Mouse (Mus musculus) adrenal gland, postnatal 10 days (tissue): ENCODE results near the gene Gm7075. TPM values are rescaled to one million over a fixed set of nuclear protein-coding genes. Genes with fewer than 3 reads are reported as not detected.
A peak's percentile ranks its signal among the peaks of the same experiment; 100 is the strongest.
"Not testable (repeated sequence)": the region's sequence is repeated elsewhere in the genome, so short reads cannot be mapped to it uniquely, and the experiment has no call there.

Experiments
- DNase-seq: peaks from one replicate; pipeline ENCODE4 v3.0.0; 2021; ENCODE audit warnings: mixed read lengths
- long read RNA-seq, 2 experiments: library from polyadenylated mRNA; stranded (forward); transcript quantifications; one replicate each; pipeline ENCODE4 v2.0.0; 2021
- total RNA-seq, 2 experiments: library from RNA; stranded (reverse); gene quantifications; 2 replicates each; pipeline ENCODE4 v1.2.3; 2021

Gene Gm7075
- not detected for total RNA-seq
- long read RNA-seq, experiment 1, transcript Gm7075-201 (1 exons, 425 nt): major isoform, 53 of 53 reads
- long read RNA-seq, experiment 1, partial matches to known transcripts: 0 of 53 reads
- long read RNA-seq, experiment 1, other reads (novel, unspliced or antisense): 0 of 53 reads
- long read RNA-seq, experiment 2, transcript Gm7075-201 (1 exons, 425 nt): major isoform, 6 of 6 reads
- long read RNA-seq, experiment 2, partial matches to known transcripts: 0 of 6 reads
- long read RNA-seq, experiment 2, other reads (novel, unspliced or antisense): 0 of 6 reads

- DNase-seq: peak; percentile 76
Observed at GRCm38 (mm10) chr10:63421739-63422735, at the start of gene Gm7075. Gm7075 (minus strand) TSS chr10:63421789.

- DNase-seq: peak; percentile 7
Observed at GRCm38 (mm10) chr10:63460935-63461334, 39.3 kb upstream of the Gm7075 start.

DNA sequence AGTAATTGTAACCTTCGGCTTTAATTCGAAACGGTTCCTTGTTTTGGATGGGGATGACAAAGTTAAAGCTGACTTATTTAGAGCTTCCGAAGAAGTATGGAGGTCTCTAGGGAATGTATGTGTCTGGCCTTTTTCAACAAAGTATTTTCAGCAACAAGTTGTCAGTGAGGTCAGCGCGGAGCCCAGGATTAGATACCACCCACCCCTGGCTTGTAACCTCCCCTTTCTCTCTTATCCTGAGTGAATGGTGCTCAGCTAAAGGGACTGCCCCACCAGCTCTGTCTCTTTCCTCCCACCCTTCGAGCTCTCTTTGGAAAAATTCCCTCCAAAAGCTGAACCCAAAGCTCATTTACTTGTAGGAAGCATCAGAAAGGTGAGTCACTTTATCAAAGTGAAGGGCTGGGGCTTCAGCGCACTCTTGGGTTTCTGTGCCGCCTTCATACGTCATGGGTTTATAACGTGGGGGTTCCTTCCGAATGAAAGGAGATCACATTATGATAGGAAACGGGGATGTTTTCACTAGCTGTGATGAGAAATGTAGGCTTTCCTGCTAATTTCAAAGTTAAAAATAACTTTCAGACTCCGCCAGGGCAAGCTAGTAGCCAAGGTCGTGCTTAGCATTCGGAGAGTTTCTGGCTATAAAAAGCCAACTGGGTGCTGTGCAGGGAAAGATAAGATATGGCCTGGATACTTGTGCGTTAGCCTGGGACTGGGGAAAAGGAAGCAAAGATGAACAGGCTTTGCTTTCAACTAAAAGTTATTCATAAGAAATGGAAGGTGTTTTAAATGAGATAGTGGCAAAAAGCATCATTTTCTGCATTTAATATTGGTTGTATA is 35.9 kb upstream of the Gm7075 start:
- DNase-seq: peak; percentile 28

DNA sequence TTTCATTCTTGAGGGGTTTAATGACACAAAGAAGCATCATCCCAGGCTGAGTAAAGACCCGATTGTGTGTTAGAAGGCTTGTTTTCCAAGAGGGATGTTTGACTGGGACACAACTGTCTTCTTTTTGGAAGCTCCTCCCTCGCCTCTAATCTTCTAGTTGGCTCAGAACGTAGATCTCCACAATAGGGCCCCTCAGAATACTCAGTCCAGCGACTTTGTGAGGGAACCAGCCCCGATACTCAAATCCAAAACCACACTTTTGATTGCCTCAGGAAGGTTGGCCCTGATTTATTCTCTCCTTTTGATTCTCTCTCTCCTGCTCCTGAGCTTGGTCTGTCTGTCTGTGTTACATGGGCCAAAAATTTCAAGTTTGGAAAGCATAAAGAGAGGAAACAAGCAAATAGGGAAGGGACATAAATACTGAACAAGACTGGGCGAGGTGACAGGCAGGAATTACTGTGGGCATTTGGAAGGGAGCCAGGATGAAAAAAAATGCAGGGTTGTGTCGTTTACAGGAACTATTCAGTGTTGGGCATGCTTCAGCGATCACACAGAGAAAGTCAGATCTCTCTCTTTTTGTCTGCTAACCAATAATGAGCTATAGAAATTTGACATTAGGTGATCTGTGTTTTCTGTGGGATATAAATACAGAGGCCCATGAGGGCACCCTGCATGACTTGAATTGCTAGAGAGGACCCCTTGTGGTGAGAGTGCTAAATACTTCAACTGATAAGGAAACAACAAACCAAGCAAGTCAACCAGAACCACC is 33.7 kb upstream of the Gm7075 start:
- peak; percentile 58 for DNase-seq

DNA sequence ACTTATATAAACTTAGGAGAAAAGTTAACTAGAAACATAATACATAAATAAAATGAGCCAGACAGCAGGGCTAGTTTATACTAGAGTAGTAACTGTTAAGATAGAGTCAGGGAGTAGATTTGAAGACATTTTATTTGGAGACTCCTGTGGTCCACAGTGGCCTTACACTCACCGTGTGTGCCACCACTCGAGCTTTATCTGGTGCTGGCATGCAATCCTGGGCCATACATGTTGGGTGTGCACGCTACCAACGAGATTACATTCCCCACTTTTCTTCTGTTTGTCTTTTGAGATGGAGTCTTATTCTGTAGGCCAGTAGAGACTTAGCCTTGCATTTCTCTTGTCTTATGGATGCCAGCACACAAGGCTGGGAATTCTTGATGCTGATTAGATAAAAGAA is 32.3 kb upstream of the Gm7075 start:
- no peak for DNase-seq

DNA sequence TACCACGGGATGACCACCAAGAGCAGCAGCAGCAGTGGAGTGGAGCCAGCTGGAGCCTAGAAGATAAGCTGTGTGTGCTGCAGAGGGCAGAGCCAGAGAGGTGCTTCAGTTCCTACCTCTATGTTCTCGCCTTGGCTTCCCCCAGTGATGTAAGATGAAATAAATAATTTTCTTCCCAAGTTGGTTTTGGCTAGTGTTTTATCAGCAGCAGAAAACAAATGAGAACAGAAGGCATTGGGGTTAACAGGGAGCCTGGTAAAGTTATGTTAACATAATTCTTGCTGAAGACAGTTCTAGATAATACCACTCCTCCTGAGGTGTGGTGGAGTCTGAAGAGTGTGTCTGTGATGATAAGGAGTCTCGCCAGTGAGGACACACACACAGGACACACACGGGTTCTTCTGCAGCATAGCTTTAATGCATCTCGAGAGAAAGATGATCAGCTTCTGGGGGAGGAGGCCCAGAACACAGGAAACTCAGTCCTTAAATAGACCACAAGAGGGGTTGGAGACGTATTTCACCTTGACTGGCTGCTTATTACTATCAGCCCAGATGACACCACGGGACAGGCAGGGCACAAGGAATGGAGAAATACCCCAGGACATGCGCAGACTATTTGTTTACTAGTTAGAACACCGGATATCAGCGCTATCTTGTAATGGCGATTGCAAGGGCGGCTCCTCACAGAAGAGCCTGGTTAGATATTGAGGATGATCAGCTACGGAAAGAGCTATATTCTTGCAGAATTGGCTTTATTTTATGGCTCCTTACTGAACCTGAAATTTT is 23.2 kb upstream of the Gm7075 start:
- DNase-seq: not testable (repeated sequence)

DNA sequence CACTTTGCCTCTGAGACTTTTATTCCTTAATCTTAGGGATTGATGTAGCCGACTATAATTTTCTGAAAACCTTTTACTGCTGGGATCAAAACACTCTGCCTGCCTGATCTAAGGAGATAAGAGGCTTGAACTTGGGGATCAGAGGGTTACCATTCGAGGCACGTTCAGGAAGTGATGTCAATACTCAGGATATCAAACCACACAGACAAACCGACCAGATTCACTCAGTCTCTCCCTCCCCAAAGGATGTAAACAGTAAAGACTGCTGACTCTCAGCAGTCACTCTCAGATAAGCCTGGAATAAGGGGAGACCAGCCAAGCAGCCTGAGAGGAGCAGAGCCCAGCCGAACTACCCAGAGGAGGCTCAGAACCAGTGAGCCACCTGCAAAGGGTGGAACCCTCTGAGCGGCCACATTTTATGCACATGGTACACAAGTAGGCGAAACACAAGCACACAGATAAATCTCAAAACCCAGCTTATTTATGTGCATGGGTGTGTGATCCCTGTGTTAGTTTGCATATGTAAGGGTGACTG is 18.2 kb upstream of the Gm7075 start:
- no peak for DNase-seq

GRCm38 (mm10) chr10:63438736-63439262 is 17.2 kb upstream of the Gm7075 start:
- no peak for DNase-seq

- no peak for DNase-seq
Observed at GRCm38 (mm10) chr10:63432887-63433286, 11.3 kb upstream of the Gm7075 start.

DNA sequence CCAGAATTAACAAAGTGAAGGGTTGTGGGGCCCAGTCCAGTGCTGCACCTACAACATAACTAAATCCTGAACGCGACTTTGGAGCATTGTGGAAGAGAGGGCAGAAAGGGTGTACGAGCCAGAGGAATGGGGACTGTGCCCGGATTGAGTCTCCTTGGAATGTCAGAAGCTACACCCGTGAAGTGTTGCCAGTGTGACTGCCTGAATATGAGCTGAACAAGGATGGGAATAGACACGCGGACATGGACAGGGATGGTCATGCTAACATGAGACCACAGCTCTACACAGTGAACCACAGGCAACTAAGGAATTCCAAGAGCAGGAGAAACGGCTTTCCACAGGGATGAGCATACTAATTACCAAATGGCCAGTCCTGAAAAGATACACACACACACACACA is 10.5 kb upstream of the Gm7075 start:
- no peak for DNase-seq

- no peak for DNase-seq
Observed at GRCm38 (mm10) chr10:63431221-63431736, 9.7 kb upstream of the Gm7075 start.

- DNase-seq: peak; percentile 90
Observed at GRCm38 (mm10) chr10:63429785-63430305, 8.3 kb upstream of the Gm7075 start, which contains the start of gene Ctnna3. Ctnna3 (plus strand) TSS chr10:63430098.

- DNase-seq: peak; percentile 100
Observed at GRCm38 (mm10) chr10:63429380-63429779, 7.8 kb upstream of the Gm7075 start.

DNA sequence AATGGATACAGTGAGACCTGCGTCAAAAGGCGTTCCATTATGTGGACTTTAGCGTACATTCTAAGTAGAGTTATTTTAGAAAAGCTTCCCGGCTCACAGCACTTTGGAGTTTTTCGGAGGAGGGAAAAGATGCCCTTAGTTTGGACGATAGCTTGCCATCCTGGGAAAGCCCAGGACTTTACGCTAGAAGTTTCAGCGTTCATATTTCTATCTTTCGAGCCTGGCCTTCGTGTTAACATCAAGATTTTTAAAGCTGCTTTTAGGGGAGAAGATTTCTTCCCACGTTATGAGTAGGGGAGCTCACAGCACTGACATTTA is 7.4 kb upstream of the Gm7075 start:
- no peak for DNase-seq

DNA sequence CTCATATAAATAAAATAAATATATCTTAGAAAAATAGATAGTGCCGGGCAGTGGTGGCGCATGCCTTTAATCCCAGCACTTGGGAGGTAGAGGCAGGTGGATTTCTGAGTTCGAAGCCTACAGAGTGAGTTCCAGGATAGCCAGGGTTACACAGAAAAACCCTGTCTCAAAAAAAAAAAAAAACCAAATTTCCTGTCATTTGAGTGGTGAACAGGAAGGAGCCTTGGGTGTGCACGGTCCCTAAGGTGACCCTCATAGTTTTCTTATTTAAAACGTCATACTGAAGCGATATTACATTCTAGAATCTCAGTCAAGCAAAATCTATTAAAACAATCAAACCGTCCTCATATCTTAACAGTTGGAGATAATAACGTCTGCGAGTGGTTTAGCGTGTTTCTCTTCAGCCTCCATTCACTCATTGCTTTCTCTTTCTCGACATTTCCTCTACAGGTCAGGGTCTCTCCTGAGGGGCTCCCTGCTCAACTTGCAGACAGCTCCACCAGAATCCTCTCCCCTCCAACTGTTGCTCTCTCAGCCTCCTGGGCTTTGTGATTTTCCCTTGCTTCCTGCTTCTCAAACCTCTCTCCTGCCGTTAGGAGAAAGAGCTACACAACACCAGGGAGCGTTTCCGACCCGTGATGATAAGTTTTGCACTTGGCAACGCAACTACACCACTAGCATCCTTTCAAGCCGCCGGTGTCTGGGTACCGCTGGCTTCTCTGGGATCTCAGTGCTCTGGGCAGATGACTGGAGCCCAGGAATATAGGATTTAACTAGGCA is 6.8 kb upstream of the Gm7075 start:
- peak; percentile 36 for DNase-seq

DNA sequence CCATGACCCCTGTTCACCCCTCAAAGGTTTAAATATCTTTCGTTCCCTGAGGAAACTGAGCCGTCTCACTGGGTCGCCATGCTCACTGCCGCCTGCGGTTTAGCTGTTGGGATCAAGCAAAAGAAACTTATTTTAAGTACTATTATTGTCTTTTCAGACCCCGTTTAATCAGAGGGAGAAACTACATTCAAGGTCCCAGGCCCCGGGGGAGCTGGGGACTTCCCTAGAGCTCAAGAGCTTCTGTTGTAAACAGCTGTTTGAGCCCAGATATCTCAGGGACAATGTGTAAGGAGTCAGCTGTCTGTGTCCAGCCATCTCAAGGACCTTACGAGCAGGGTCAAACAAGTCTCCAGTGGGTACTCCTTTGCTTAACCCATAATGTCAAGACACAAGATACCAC is 5.6 kb upstream of the Gm7075 start:
- no peak for DNase-seq

- peak; percentile 57 for DNase-seq
Observed at GRCm38 (mm10) chr10:63424475-63424814, 2.9 kb upstream of the Gm7075 start.

GRCm38 (mm10) chr10:63423591-63424474 is 2.2 kb upstream of the Gm7075 start:
- no peak for DNase-seq
